Mouse (Mus musculus) forebrain, embryonic 11.5 days (tissue): Measurements from ENCODE around the gene Bloc1s4. TPM values are rescaled to one million over a fixed set of nuclear protein-coding genes. Genes with fewer than 3 reads are reported as not detected.

Source experiments
- ATAC-seq: fragments of 200-750 bp; cut with Nextera tagmentation; replicated peaks from 2 replicates; pipeline ENCODE4 v1.8.0; 2017; ENCODE audit warnings: moderate TSS enrichment; ENCODE audit not compliant: low FRiP score
- DNase-seq: peaks from one replicate; pipeline ENCODE4 v3.0.0-alpha.2; 2017; ENCODE audit warnings: low spot score
- H3K27ac ChIP-seq: fragments of 300-500 bp; sonication (generic); 2 replicates; pipeline ENCODE4 v1.5.1; 2014; ENCODE audit warnings: low read depth, low read length
- H3K27me3 ChIP-seq: fragments of 300-500 bp; sonication (generic); 2 replicates; pipeline ENCODE4 v1.6.1; 2014; ENCODE audit warnings: mild to moderate bottlenecking, low read length, mixed read lengths; ENCODE audit not compliant: control insufficient read depth, insufficient read depth
- H3K36me3 ChIP-seq: fragments of 300-500 bp; sonication (generic); 2 replicates; pipeline ENCODE4 v1.6.1; 2014; ENCODE audit warnings: mild to moderate bottlenecking, low read length, moderate library complexity, mixed read lengths; ENCODE audit not compliant: control insufficient read depth, insufficient read depth
- H3K4me1 ChIP-seq: fragments of 300-500 bp; sonication (generic); replicated peaks from 2 replicates; pipeline ENCODE4 v1.6.1; 2014; ENCODE audit warnings: low read length, mixed read lengths; ENCODE audit not compliant: control insufficient read depth, insufficient read depth
- H3K4me2 ChIP-seq: fragments of 300-500 bp; sonication (generic); 2 replicates; pipeline ENCODE4 v1.6.1; 2014; ENCODE audit warnings: low read depth, mild to moderate bottlenecking, low read length, moderate library complexity, mixed read lengths; ENCODE audit not compliant: severe bottlenecking
- H3K4me3 ChIP-seq: fragments of 300-500 bp; sonication (generic); 2 replicates; pipeline ENCODE4 v1.5.1; 2014; ENCODE audit warnings: low read depth, low read length
- H3K9ac ChIP-seq: fragments of 300-500 bp; sonication (generic); 2 replicates; pipeline ENCODE4 v1.6.1; 2014; ENCODE audit warnings: low read length
- H3K9me3 ChIP-seq: fragments of 300-500 bp; sonication (generic); 2 replicates; pipeline ENCODE4 v1.6.1; 2016; ENCODE audit warnings: low read length, mixed read lengths; ENCODE audit not compliant: control insufficient read depth
- WGBS: fragments of 180-500 bp; shearing (Covaris S2); extraction: QIAGEN DNeasy Blood & Tissue Kit; methylation state at CpG from one replicate; pipeline ENCODE4 v1.1.7; 2014; 5-methylcytosine and 5-hydroxymethylcytosine counted together
- polyA plus RNA-seq: library from polyadenylated mRNA; unstranded; fragments of >200 nt; fragmentation: Nextera tagmentation; extraction: Ambion mirVana; gene quantifications from 2 replicates; pipeline ENCODE4 v1.2.1, GENCODE M21; 2014

Gene Bloc1s4
- polyA plus RNA-seq, 1 experiment from 2014 or later: 22.9 TPM

- Histone ChIP-seq H3K27me3 (no peaks in the 10 kb centered on the region), H3K9ac (no peak overlapping the region), H3K36me3 (no peaks in the 10 kb centered on the region), H3K4me3 (no peak overlapping the region), H3K4me1 (no peaks in the 10 kb centered on the region), H3K9me3 (no peaks in the 10 kb centered on the region), H3K27ac (no peak overlapping the region), H3K4me2 (no peak overlapping the region)
- peak; percentile 44 for DNase-seq
- 85% methylated on average over 5 of the region's 5 CpGs for WGBS
- ATAC-seq: no peak
Observed at GRCm38 (mm10) chr5:36705390-36705789, 43.1 kb downstream of the Bloc1s4 start.

GRCm38 (mm10) chr5:36704684-36705083 is 43.8 kb downstream of the Bloc1s4 start:
- Histone ChIP-seq H3K27me3 (no peaks in the 10 kb centered on the region), H3K4me3 (no peak overlapping the region), H3K9ac (no peak overlapping the region), H3K36me3 (no peaks in the 10 kb centered on the region), H3K4me2 (no peak overlapping the region), H3K27ac (no peak overlapping the region), H3K9me3 (no peaks in the 10 kb centered on the region), H3K4me1 (no peaks in the 10 kb centered on the region)
- 84% methylated on average over 6 of the region's 6 CpGs for WGBS
- ATAC-seq: no peak
- DNase-seq: peak; percentile 44

DNA sequence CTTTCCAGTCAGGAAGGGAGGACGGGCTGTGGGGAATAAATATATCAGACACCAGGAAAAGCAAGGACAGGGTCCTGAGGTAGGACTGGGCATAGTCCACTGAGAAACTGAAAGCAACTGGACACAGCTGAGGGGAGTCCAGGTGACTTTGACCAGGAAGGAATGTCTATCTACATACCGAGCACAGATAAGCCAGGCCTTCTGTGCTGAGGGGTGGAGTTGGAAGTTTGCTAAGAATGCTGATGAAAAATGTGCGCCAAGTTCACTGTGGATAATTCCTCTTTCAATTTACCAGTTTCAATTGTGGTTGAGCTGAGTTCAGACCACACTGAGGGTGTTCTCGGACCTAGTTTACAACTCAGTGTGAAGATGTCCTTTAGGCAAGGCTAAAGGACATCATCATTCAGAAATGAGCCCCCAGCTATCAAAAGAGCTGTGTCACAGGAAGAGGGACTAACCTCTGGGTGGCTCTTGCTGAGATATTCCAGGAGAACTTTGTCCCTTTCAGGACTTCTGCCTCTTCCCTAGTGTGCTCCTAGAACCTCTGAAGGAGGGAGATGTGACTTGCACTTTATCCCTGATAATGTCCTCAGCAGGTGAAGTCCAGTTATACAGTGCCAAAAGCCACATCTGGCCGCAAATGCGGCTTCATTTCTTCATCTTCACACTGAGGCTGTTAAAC is 47.4 kb downstream of the Bloc1s4 start:
- Histone ChIP-seq H3K9me3 (no peaks in the 10 kb centered on the region), H3K36me3 (no peaks in the 10 kb centered on the region), H3K4me2 (no peak overlapping the region), H3K4me3 (no peak overlapping the region), H3K27me3 (no peaks in the 10 kb centered on the region), H3K9ac (no peak overlapping the region), H3K4me1 (0 out of 2 replicates have a peak, but pooled peaks cover 1% of the 10 kb centered on the region), H3K27ac (no peak overlapping the region)
- no peak for ATAC-seq
- no peak for DNase-seq
- WGBS: 83% methylated on average over 6 of the region's 6 CpGs

DNA sequence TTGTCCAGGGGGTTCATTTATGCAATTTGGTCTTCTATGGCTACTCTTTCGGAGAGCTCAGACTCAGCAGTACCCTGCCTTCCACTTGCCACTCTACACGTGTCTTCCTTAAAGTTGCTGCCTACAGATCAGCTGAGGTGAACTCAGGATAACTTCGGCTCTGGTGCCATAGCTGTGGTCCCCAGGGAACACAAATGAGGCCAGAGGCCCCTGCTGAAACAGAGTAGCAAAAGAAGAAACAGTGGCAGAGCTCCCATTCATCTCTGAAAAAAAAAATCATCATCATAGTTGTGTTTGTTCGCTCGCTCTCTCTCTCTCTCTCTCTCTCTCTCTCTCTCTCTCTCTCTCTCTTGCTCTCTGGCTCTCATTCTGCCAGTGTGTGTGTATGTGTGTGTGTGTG is 49.8 kb downstream of the Bloc1s4 start:
- WGBS: 69% methylated on average over 5 of the region's 5 CpGs
- H3K36me3 ChIP-seq: no peaks in the 10 kb centered on the region
- no peaks in the 10 kb centered on the region for H3K27me3 ChIP-seq
- DNase-seq: no peak
- H3K9ac ChIP-seq: no peak overlapping the region
- no peak for ATAC-seq
- H3K4me2 ChIP-seq: no peak overlapping the region
- H3K9me3 ChIP-seq: no peaks in the 10 kb centered on the region
- no peak overlapping the region for H3K27ac ChIP-seq
- H3K4me3 ChIP-seq: no peak overlapping the region
- H3K4me1 ChIP-seq: peaks cover 6% of the 10 kb centered on the region

- H3K9ac ChIP-seq: no peak overlapping the region
- 84% methylated on average over 7 of the region's 7 CpGs for WGBS
- no peak overlapping the region for H3K4me2 ChIP-seq
- no peak overlapping the region for H3K27ac ChIP-seq
- H3K36me3 ChIP-seq: no peaks in the 10 kb centered on the region
- H3K9me3 ChIP-seq: no peaks in the 10 kb centered on the region
- peaks cover 8% of the 10 kb centered on the region for H3K4me1 ChIP-seq
- no peak for DNase-seq
- no peak for ATAC-seq
- H3K4me3 ChIP-seq: no peak overlapping the region
- no peaks in the 10 kb centered on the region for H3K27me3 ChIP-seq
Observed at GRCm38 (mm10) chr5:36698067-36698670, 50.3 kb downstream of the Bloc1s4 start.

Other genes starting within 250 kb of the Bloc1s4 start
- 48.3 and 50.8 TPM in 2 replicates for gene Tbc1d14, start 155.4 kb downstream of the Bloc1s4 start, polyA plus RNA-seq
- gene D5Ertd579e, start 52.6 kb downstream of the Bloc1s4 start, polyA plus RNA-seq: 39.9 and 41.9 TPM in 2 replicates
- gene Mrfap1, start 48.1 kb upstream of the Bloc1s4 start, polyA plus RNA-seq: 563 and 565 TPM in 2 replicates
- 10.2 and 12.2 TPM in 2 replicates for gene Man2b2, start 82.0 kb upstream of the Bloc1s4 start, polyA plus RNA-seq
- 1.0 and 1.4 TPM in 2 replicates for gene Ppp2r2c, start 119.9 kb upstream of the Bloc1s4 start, polyA plus RNA-seq
- 8.8 and 9.3 TPM in 2 replicates for gene Wfs1, start 240.6 kb upstream of the Bloc1s4 start, polyA plus RNA-seq